Mouse (Mus musculus): ENCODE results near the gene Parp11. TPM values are rescaled to one million over a fixed set of nuclear protein-coding genes. Genes with fewer than 3 reads are reported as not detected.

Parp11 gene
- polyA plus RNA-seq, 1 experiment = 4.3 TPM

GRCm38 (mm10) chr6:127531412-127532205 is 85.0 kb downstream of the Parp11 start:
- no peak for TF ChIP-seq USF1 (IDR thresholded peaks at IDR 0.05; ENCODE audit: low read depth)
- TF ChIP-seq POLR2AphosphoS2 (IDR thresholded peaks at IDR 0.05; ENCODE audit: insufficient read length, low read depth) = no peak
- TF ChIP-seq MYOG (IDR thresholded peaks at IDR 0.05; ENCODE audit: control insufficient read depth in 1 of 3, insufficient read depth in 1 of 3, insufficient read length in 2 of 3, low read depth in 2 of 3) = no peak
- no peak for TF ChIP-seq MAX (IDR thresholded peaks at IDR 0.05; ENCODE audit: low read depth)
- TF ChIP-seq CEBPB (IDR thresholded peaks at IDR 0.05; ENCODE audit: insufficient read depth, poor library complexity, severe bottlenecking) = no peak
- no peak for TF ChIP-seq MYOD1 (IDR thresholded peaks at IDR 0.05; ENCODE audit: control insufficient read depth in 1 of 3, insufficient read length in 2 of 3, low read depth in 2 of 3)
- no peak for TF ChIP-seq TCF3 (IDR thresholded peaks at IDR 0.05; ENCODE audit: insufficient read length, low read depth)
- TF ChIP-seq E2F4 (IDR thresholded peaks at IDR 0.05; ENCODE audit: insufficient read depth) = no peak
- TF ChIP-seq TCF12 (IDR thresholded peaks at IDR 0.05; ENCODE audit: insufficient read depth, poor library complexity, severe bottlenecking) = no peak
- no peak for TF ChIP-seq SRF (IDR thresholded peaks at IDR 0.05; ENCODE audit: control insufficient read depth, insufficient read length, low read depth)
- Histone ChIP-seq H3K4me2 (ENCODE audit: low read depth) (no peak overlapping the region), H3K27me3 (ENCODE audit: control insufficient read depth, insufficient read depth, insufficient read length) (no peaks in the 10 kb centered on the region), H3K4me3 (no peak overlapping the region), H3ac (ENCODE audit: control insufficient read depth, insufficient read length) (no peak overlapping the region), H3K36me3 (ENCODE audit: control insufficient read depth, insufficient read depth) (no peaks in the 10 kb centered on the region), H3K79me2 (ENCODE audit: control insufficient read depth, insufficient read depth) (no peaks in the 10 kb centered on the region)

GRCm38 (mm10) chr6:127532304-127532703 is 85.7 kb downstream of the Parp11 start:
- H3K27me3 ChIP-seq (ENCODE audit: control insufficient read depth, insufficient read depth, insufficient read length) = no peaks in the 10 kb centered on the region
- H3K4me2 ChIP-seq (ENCODE audit: low read depth) = no peak overlapping the region
- TF ChIP-seq POLR2AphosphoS2 (IDR thresholded peaks at IDR 0.05; ENCODE audit: insufficient read length, low read depth) (no peak), MAX (IDR thresholded peaks at IDR 0.05; ENCODE audit: low read depth) (no peak), TCF12 (IDR thresholded peaks at IDR 0.05; ENCODE audit: insufficient read depth, poor library complexity, severe bottlenecking) (no peak), TCF3 (IDR thresholded peaks at IDR 0.05; ENCODE audit: insufficient read length, low read depth) (no peak), POLR2A (IDR thresholded peaks at IDR 0.05; ENCODE audit: insufficient read length, low read depth) (no peak), REST (IDR thresholded peaks at IDR 0.05; ENCODE audit: insufficient read depth, insufficient read length) (no peak), USF1 (IDR thresholded peaks at IDR 0.05; ENCODE audit: low read depth) (no peak), E2F4 (IDR thresholded peaks at IDR 0.05; ENCODE audit: insufficient read depth) (no peak), SRF (IDR thresholded peaks at IDR 0.05; ENCODE audit: control insufficient read depth, insufficient read length, low read depth) (no peak), CEBPB (IDR thresholded peaks at IDR 0.05; ENCODE audit: insufficient read depth, poor library complexity, severe bottlenecking) (no peak), MYOD1 (IDR thresholded peaks at IDR 0.05; ENCODE audit: control insufficient read depth in 1 of 3, insufficient read length in 2 of 3, low read depth in 2 of 3) (no peak), MYOG (IDR thresholded peaks at IDR 0.05; ENCODE audit: control insufficient read depth in 1 of 3, insufficient read depth in 1 of 3, insufficient read length in 2 of 3, low read depth in 2 of 3) (no peak)
- H3K36me3 ChIP-seq (ENCODE audit: control insufficient read depth, insufficient read depth) = no peaks in the 10 kb centered on the region
- H3ac ChIP-seq (ENCODE audit: control insufficient read depth, insufficient read length) = no peak overlapping the region
- H3K4me3 ChIP-seq = no peak overlapping the region
- H3K79me2 ChIP-seq (ENCODE audit: control insufficient read depth, insufficient read depth) = no peaks in the 10 kb centered on the region

GRCm38 (mm10) chr6:127533766-127534165 is 87.1 kb downstream of the Parp11 start:
- Histone ChIP-seq H3K79me2 (ENCODE audit: control insufficient read depth, insufficient read depth) (no peaks in the 10 kb centered on the region), H3K4me3 (no peak overlapping the region), H3ac (ENCODE audit: control insufficient read depth, insufficient read length) (no peak overlapping the region), H3K4me2 (ENCODE audit: low read depth) (no peak overlapping the region), H3K36me3 (ENCODE audit: control insufficient read depth, insufficient read depth) (no peaks in the 10 kb centered on the region), H3K27me3 (ENCODE audit: control insufficient read depth, insufficient read depth, insufficient read length) (no peaks in the 10 kb centered on the region)
- TF ChIP-seq USF1 (IDR thresholded peaks at IDR 0.05; ENCODE audit: low read depth) = no peak
- no peak for TF ChIP-seq MAX (IDR thresholded peaks at IDR 0.05; ENCODE audit: low read depth)
- no peak for TF ChIP-seq SRF (IDR thresholded peaks at IDR 0.05; ENCODE audit: control insufficient read depth, insufficient read length, low read depth)
- TF ChIP-seq REST (IDR thresholded peaks at IDR 0.05; ENCODE audit: insufficient read depth, insufficient read length) = no peak
- no peak for TF ChIP-seq MYOG (IDR thresholded peaks at IDR 0.05; ENCODE audit: control insufficient read depth in 1 of 3, insufficient read depth in 1 of 3, insufficient read length in 2 of 3, low read depth in 2 of 3)
- no peak for TF ChIP-seq MYOD1 (IDR thresholded peaks at IDR 0.05; ENCODE audit: control insufficient read depth in 1 of 3, insufficient read length in 2 of 3, low read depth in 2 of 3)
- no peak for TF ChIP-seq TCF3 (IDR thresholded peaks at IDR 0.05; ENCODE audit: insufficient read length, low read depth)
- no peak for TF ChIP-seq E2F4 (IDR thresholded peaks at IDR 0.05; ENCODE audit: insufficient read depth)
- no peak for TF ChIP-seq POLR2A (IDR thresholded peaks at IDR 0.05; ENCODE audit: insufficient read length, low read depth)
- no peak for TF ChIP-seq CEBPB (IDR thresholded peaks at IDR 0.05; ENCODE audit: insufficient read depth, poor library complexity, severe bottlenecking)
- no peak for TF ChIP-seq POLR2AphosphoS2 (IDR thresholded peaks at IDR 0.05; ENCODE audit: insufficient read length, low read depth)
- no peak for TF ChIP-seq TCF12 (IDR thresholded peaks at IDR 0.05; ENCODE audit: insufficient read depth, poor library complexity, severe bottlenecking)

- no peak overlapping the region for H3ac ChIP-seq (ENCODE audit: control insufficient read depth, insufficient read length)
Measured at GRCm38 (mm10) chr6:127537035-127537434, 90.4 kb downstream of the Parp11 start.

More at GRCm38 (mm10) chr6:127537035-127537434, 90.4 kb downstream of the Parp11 start:
- Histone ChIP-seq H3K4me3 (no peak overlapping the region), H3K79me2 (ENCODE audit: control insufficient read depth, insufficient read depth) (no peaks in the 10 kb centered on the region), H3K36me3 (ENCODE audit: control insufficient read depth, insufficient read depth) (no peaks in the 10 kb centered on the region), H3K27me3 (ENCODE audit: control insufficient read depth, insufficient read depth, insufficient read length) (no peaks in the 10 kb centered on the region), H3K4me2 (ENCODE audit: low read depth) (no peak overlapping the region)
- TF ChIP-seq TCF12 (IDR thresholded peaks at IDR 0.05; ENCODE audit: insufficient read depth, poor library complexity, severe bottlenecking) (no peak), POLR2AphosphoS2 (IDR thresholded peaks at IDR 0.05; ENCODE audit: insufficient read length, low read depth) (no peak), SRF (IDR thresholded peaks at IDR 0.05; ENCODE audit: control insufficient read depth, insufficient read length, low read depth) (no peak), USF1 (IDR thresholded peaks at IDR 0.05; ENCODE audit: low read depth) (no peak), REST (IDR thresholded peaks at IDR 0.05; ENCODE audit: insufficient read depth, insufficient read length) (no peak), E2F4 (IDR thresholded peaks at IDR 0.05; ENCODE audit: insufficient read depth) (no peak), MYOD1 (IDR thresholded peaks at IDR 0.05; ENCODE audit: control insufficient read depth in 1 of 3, insufficient read length in 2 of 3, low read depth in 2 of 3) (no peak), TCF3 (IDR thresholded peaks at IDR 0.05; ENCODE audit: insufficient read length, low read depth) (no peak), CEBPB (IDR thresholded peaks at IDR 0.05; ENCODE audit: insufficient read depth, poor library complexity, severe bottlenecking) (no peak), POLR2A (IDR thresholded peaks at IDR 0.05; ENCODE audit: insufficient read length, low read depth) (no peak), MYOG (IDR thresholded peaks at IDR 0.05; ENCODE audit: control insufficient read depth in 1 of 3, insufficient read depth in 1 of 3, insufficient read length in 2 of 3, low read depth in 2 of 3) (no peak), MAX (IDR thresholded peaks at IDR 0.05; ENCODE audit: low read depth) (no peak)

Data from myocyte (in vitro differentiated cells).